Mouse (Mus musculus) 416B (cell line): Measurements from ENCODE around the gene Xpot.

Source experiments
- DNase-seq: peaks from one replicate; pipeline ENCODE4 v3.0.0; 2011; ENCODE audit warnings: low read depth

Gene Xpot

GRCm38 (mm10) chr10:121622431-121622830 is 3.7 kb downstream of the Xpot start:
- no peak for DNase-seq

GRCm38 (mm10) chr10:121615935-121616334 is 10.2 kb downstream of the Xpot start:
- DNase-seq, result no peak

- DNase-seq, result no peak
Observed at GRCm38 (mm10) chr10:121615146-121615870, 10.8 kb downstream of the Xpot start.

- DNase-seq, result no peak
Observed at GRCm38 (mm10) chr10:121613570-121613969, 12.6 kb downstream of the Xpot start.

GRCm38 (mm10) chr10:121612448-121612847 is 13.7 kb downstream of the Xpot start:
- no peak for DNase-seq

GRCm38 (mm10) chr10:121611587-121611986 is 14.5 kb downstream of the Xpot start:
- DNase-seq, result peak; percentile 32

GRCm38 (mm10) chr10:121608177-121608576 is 18.0 kb downstream of the Xpot start:
- DNase-seq, result no peak

- DNase-seq, result peak; percentile 36
Observed at GRCm38 (mm10) chr10:121604632-121605344, 21.3 kb downstream of the Xpot start.

GRCm38 (mm10) chr10:121603556-121603955 is 22.6 kb downstream of the Xpot start:
- no peak for DNase-seq

- DNase-seq, result no peak
Observed at GRCm38 (mm10) chr10:121601272-121601671, 24.9 kb downstream of the Xpot start.

GRCm38 (mm10) chr10:121596580-121596979 is 29.6 kb downstream of the Xpot start:
- peak; percentile 23 for DNase-seq

- peak; percentile 89 for DNase-seq
Observed at GRCm38 (mm10) chr10:121591106-121591505, 35.0 kb downstream of the Xpot start.

GRCm38 (mm10) chr10:121587371-121587840 is 38.7 kb downstream of the Xpot start:
- DNase-seq, result peak; percentile 50

GRCm38 (mm10) chr10:121586675-121587370 is 39.3 kb downstream of the Xpot start, which contains the start of gene Tbk1:
Gene Tbk1 (minus strand): TSS chr10:121586787.
- DNase-seq, result peak; percentile 88

GRCm38 (mm10) chr10:121585791-121586642 is 40.1 kb downstream of the Xpot start:
- peak; percentile 59 for DNase-seq

- DNase-seq, result peak; percentile 30
Observed at GRCm38 (mm10) chr10:121585056-121585790, 40.9 kb downstream of the Xpot start.

GRCm38 (mm10) chr10:121584033-121584432 is 42.1 kb downstream of the Xpot start:
- DNase-seq, result no peak

- no peak for DNase-seq
Observed at GRCm38 (mm10) chr10:121583016-121583415, 43.1 kb downstream of the Xpot start.

- DNase-seq, result no peak
Observed at GRCm38 (mm10) chr10:121582287-121582686, 43.8 kb downstream of the Xpot start.

GRCm38 (mm10) chr10:121581405-121581804 is 44.7 kb downstream of the Xpot start:
- DNase-seq, result no peak

- no peak for DNase-seq
Observed at GRCm38 (mm10) chr10:121580381-121580780, 45.8 kb downstream of the Xpot start.
